In genomic region chr8:128528591-128529383, GRCm38 (mm10) we compare ENCODE assay signal across 11 mouse cellular contexts.
DNase-seq lines count a peak whose midpoint lies in the region; ATAC-seq lines count a peak whose summit lies in the region.
"Had no signal": no experiment of that assay in that cellular context is flagged by ENCODE, and none has a peak within 500 bp of the region (broad histone marks: within the 10 kb centered on the region; RNA-seq: fewer than 3 reads in every experiment).

No protein-coding gene starts in this region.

- peak overlapping the region; percentile 85 for H3K27ac ChIP-seq in forebrain, embryonic 12.5 days

- no peak overlapping the region for H3K9ac ChIP-seq in forebrain, embryonic 12.5 days
- H3K9ac ChIP-seq: liver, postnatal 0 days had no signal

- WGBS in forebrain, embryonic 12.5 days: 6% methylated on average over 8 of the region's 8 CpGs

- peak; percentile 32 to 41 for DNase-seq in layer of hippocampus, postnatal 14 days (ENCODE audit: low spot score in 2 of 2)
- DNase-seq in layer of hippocampus, adult 18-20 months (ENCODE audit: low spot score in 2 of 2): no peak
- DNase-seq in mesoderm, embryonic 11.5 days (ENCODE audit: low read depth, low spot score): peak; percentile 39
- DNase-seq in retina, embryonic 14.5 days (ENCODE audit: low spot score): peak; percentile 63
- no peak for DNase-seq in cerebellum, adult 9-11 months
- no peak for DNase-seq in cerebellum, adult 11-12 months
- no peak for DNase-seq in spleen, adult 18-20 months
- DNase-seq: gastrocnemius, postnatal 36 days; liver, postnatal 0 days; thymus, postnatal 4 days had no signal

- peaks cover 25% of the 10 kb centered on the region for H3K27me3 ChIP-seq in forebrain, embryonic 12.5 days

- no peak overlapping the region for H3K4me3 ChIP-seq in forebrain, embryonic 12.5 days (replicated peaks)

- peaks cover 21% of the 10 kb centered on the region for H3K4me1 ChIP-seq in forebrain, embryonic 12.5 days

- no peaks in the 10 kb centered on the region for H3K9me3 ChIP-seq in forebrain, embryonic 12.5 days

- ATAC-seq in forebrain, embryonic 12.5 days (ENCODE audit: low FRiP score): peak; percentile 96
- ATAC-seq: liver, postnatal 0 days had no signal

- H3K36me3 ChIP-seq in forebrain, embryonic 12.5 days (replicated peaks): no peaks in the 10 kb centered on the region

- H3K4me2 ChIP-seq in forebrain, embryonic 12.5 days: peak overlapping the region; percentile 37

Comparison
In these comparisons a context has a peak if more than half of its experiments do, and no peak if none do; other contexts are left out.
1. DNase-seq: peak in layer of hippocampus, postnatal 14 days (2 of 2), mesoderm, embryonic 11.5 days (single experiment) and retina, embryonic 14.5 days (single experiment); none in layer of hippocampus, adult 18-20 months (0 of 2), cerebellum, adult 9-11 months (single experiment), cerebellum, adult 11-12 months (single experiment) and spleen, adult 18-20 months (0 of 2).